Comparison of ENCODE assay signal across 8 mouse cellular contexts in the genomic region with DNA sequence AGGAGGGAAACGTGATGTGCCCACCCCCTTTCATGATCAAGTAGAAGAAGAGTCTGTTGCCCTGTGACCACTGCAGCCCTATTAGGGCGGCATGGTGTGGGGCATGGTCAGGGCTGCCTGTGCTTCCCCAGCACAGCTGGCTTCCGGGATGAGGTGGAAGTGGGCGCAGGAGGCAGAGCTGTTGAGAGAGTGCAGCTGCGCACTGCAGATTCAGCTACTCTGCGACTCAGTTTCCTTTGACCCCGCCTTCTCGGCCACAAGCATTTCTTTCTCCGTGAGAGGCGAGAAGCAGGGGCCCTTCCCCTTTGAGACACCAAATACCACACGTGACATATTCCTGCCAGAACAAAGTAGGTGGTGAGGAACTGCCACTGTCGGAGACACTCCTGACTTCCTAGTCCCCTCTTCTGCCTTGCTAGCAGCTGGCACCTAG. TPM values are rescaled to one million over a fixed set of nuclear protein-coding genes. Genes with fewer than 3 reads are reported as not detected.
A peak's percentile ranks its signal among the peaks of the same experiment; 100 is the strongest.
DNase-seq lines count a peak whose midpoint lies in the region; ATAC-seq lines count a peak whose summit lies in the region.

No protein-coding gene starts in this region.

- H3K9ac ChIP-seq in embryonic facial prominence, embryonic 14.5 days (ENCODE audit: low read depth, low read length), result peak overlapping the region; percentile 44
- H3K9ac ChIP-seq in heart, embryonic 15.5 days, result 0 out of 2 replicates have a peak overlapping the region, but pooled peaks have one; percentile 32
- 0 out of 2 replicates have a peak overlapping the region, but pooled peaks have one; percentile 14 for H3K9ac ChIP-seq in lung, embryonic 15.5 days
- peak overlapping the region; percentile 37; the same call in 1 of the 2 replicates for H3K9ac ChIP-seq in neural tube, embryonic 14.5 days (replicated peaks; ENCODE audit: low read depth, low read length)

- H3K4me2 ChIP-seq in embryonic facial prominence, embryonic 14.5 days (ENCODE audit: low read depth, low read length), result peak overlapping the region; percentile 56
- H3K4me2 ChIP-seq in heart, embryonic 15.5 days, result peak overlapping the region; percentile 77
- H3K4me2 ChIP-seq in lung, embryonic 15.5 days, result peak overlapping the region; percentile 62
- H3K4me2 ChIP-seq in neural tube, embryonic 14.5 days (ENCODE audit: low read depth, low read length), result peak overlapping the region; percentile 47

- peak; percentile 31 for DNase-seq in adrenal gland, adult 2 months
- DNase-seq in adrenal gland, postnatal 4 days (ENCODE audit: low spot score in 2 of 2), result no peak
- DNase-seq in embryonic facial prominence, embryonic 14.5 days (ENCODE audit: low spot score), result peak; percentile 90
- DNase-seq in kidney, postnatal 10 days, result peak; percentile 42
- peak; percentile 91 for DNase-seq in thymus, postnatal 14 days

- no peaks in the 10 kb centered on the region for H3K27me3 ChIP-seq in embryonic facial prominence, embryonic 14.5 days (replicated peaks; ENCODE audit: control insufficient read depth, insufficient read depth, low read length)
- H3K27me3 ChIP-seq in heart, embryonic 15.5 days, result no peaks in the 10 kb centered on the region
- no peaks in the 10 kb centered on the region for H3K27me3 ChIP-seq in lung, embryonic 15.5 days
- no peaks in the 10 kb centered on the region for H3K27me3 ChIP-seq in neural tube, embryonic 14.5 days (ENCODE audit: control insufficient read depth, insufficient read depth, low read length)

- no peaks in the 10 kb centered on the region for H3K9me3 ChIP-seq in embryonic facial prominence, embryonic 14.5 days (ENCODE audit: control insufficient read depth, low read length)
- no peaks in the 10 kb centered on the region for H3K9me3 ChIP-seq in heart, embryonic 15.5 days (replicated peaks)
- no peaks in the 10 kb centered on the region for H3K9me3 ChIP-seq in lung, embryonic 15.5 days
- H3K9me3 ChIP-seq in neural tube, embryonic 14.5 days (ENCODE audit: control insufficient read depth, low read length), result no peaks in the 10 kb centered on the region

- peak overlapping the region; percentile 26 for H3K4me3 ChIP-seq in embryonic facial prominence, embryonic 14.5 days (ENCODE audit: low read depth, low read length)
- H3K4me3 ChIP-seq in heart, embryonic 15.5 days, result peak overlapping the region; percentile 41
- peak overlapping the region; percentile 30 for H3K4me3 ChIP-seq in lung, embryonic 15.5 days
- peak overlapping the region; percentile 22; the same call in 1 of the 2 replicates for H3K4me3 ChIP-seq in neural tube, embryonic 14.5 days (ENCODE audit: low read depth, low read length)

- 3% methylated on average over 12 of the region's 12 CpGs for WGBS in embryonic facial prominence, embryonic 14.5 days
- 2% methylated on average over 12 of the region's 12 CpGs for WGBS in heart, embryonic 15.5 days
- 3% methylated on average over 12 of the region's 12 CpGs for WGBS in lung, embryonic 15.5 days
- 7% methylated on average over 12 of the region's 12 CpGs for WGBS in neural tube, embryonic 14.5 days

- peak overlapping the region; percentile 73 for H3K27ac ChIP-seq in embryonic facial prominence, embryonic 14.5 days (replicated peaks; ENCODE audit: low read depth, low read length)
- peak overlapping the region; percentile 55; the same call in 1 of the 2 replicates for H3K27ac ChIP-seq in heart, embryonic 15.5 days
- H3K27ac ChIP-seq in lung, embryonic 15.5 days, result peak overlapping the region; percentile 63
- H3K27ac ChIP-seq in neural tube, embryonic 14.5 days (ENCODE audit: low read depth, low read length), result no peak overlapping the region

- H3K36me3 ChIP-seq in embryonic facial prominence, embryonic 14.5 days (ENCODE audit: control insufficient read depth, insufficient read depth, low read length), result no peaks in the 10 kb centered on the region
- H3K36me3 ChIP-seq in heart, embryonic 15.5 days, result no peaks in the 10 kb centered on the region
- no peaks in the 10 kb centered on the region for H3K36me3 ChIP-seq in lung, embryonic 15.5 days
- no peaks in the 10 kb centered on the region for H3K36me3 ChIP-seq in neural tube, embryonic 14.5 days (ENCODE audit: control insufficient read depth, insufficient read depth, low read length)

- peaks cover 7% of the 10 kb centered on the region; the same call in 1 of the 2 replicates for H3K4me1 ChIP-seq in embryonic facial prominence, embryonic 14.5 days (ENCODE audit: control insufficient read depth, insufficient read depth, low read length)
- H3K4me1 ChIP-seq in heart, embryonic 15.5 days (replicated peaks), result peaks cover 17% of the 10 kb centered on the region
- peaks cover 9% of the 10 kb centered on the region for H3K4me1 ChIP-seq in lung, embryonic 15.5 days
- no peaks in the 10 kb centered on the region for H3K4me1 ChIP-seq in neural tube, embryonic 14.5 days (ENCODE audit: control insufficient read depth, insufficient read depth, low read length)

- ATAC-seq in embryonic facial prominence, embryonic 14.5 days (ENCODE audit: low read depth), result peak; percentile 83
- peak; percentile 78 for ATAC-seq in heart, embryonic 15.5 days (replicated peaks; ENCODE audit: insufficient number of reproducible peaks, insufficient read depth, low FRiP score, low read depth)
- peak; percentile 86 for ATAC-seq in lung, embryonic 15.5 days (ENCODE audit: borderline replicate concordance, extremely low read depth, low FRiP score, low TSS enrichment)
- ATAC-seq in neural tube, embryonic 14.5 days (ENCODE audit: low read depth), result peak; percentile 80

RNA-seq across cellular contexts. Expression of a gene that starts 22.0 kb away (rescaled TPM):
- total RNA-seq in adrenal gland, adult 2 months (2021), result 1 to 10 TPM; 1.6 to 2.5 TPM
- 1.0 and 1.5 TPM in 2 replicates for polyA plus RNA-seq in adrenal gland, adult 2 months (2012; rRNA removed)
- total RNA-seq in adrenal gland, postnatal 4 days (2021), result 1 to 10 TPM; 2.8 to 4.3 TPM
- polyA plus RNA-seq in embryonic facial prominence, embryonic 14.5 days (2014; fragmentation: Nextera tagmentation; extraction: Ambion mirVana), result 1.1 and 1.6 TPM in 2 replicates
- 1.4 and 1.7 TPM in 2 replicates for polyA plus RNA-seq in heart, embryonic 15.5 days (2015; fragmentation: Nextera tagmentation; extraction: Ambion mirVana)
- polyA plus RNA-seq in lung, embryonic 15.5 days (2015; fragmentation: Nextera tagmentation; extraction: Ambion mirVana), result 1.2 and 1.6 TPM in 2 replicates
- 2.0 and 3.0 TPM in 2 replicates for polyA plus RNA-seq in neural tube, embryonic 14.5 days (2014; fragmentation: Nextera tagmentation; extraction: Ambion mirVana)

RNA-seq across cellular contexts. Expression of a gene that starts 22.3 kb away (rescaled TPM):
- 100 to 1,000 TPM; 691 to 855 TPM for total RNA-seq in adrenal gland, adult 2 months (2021)
- 9.6 and 15.2 TPM in 2 replicates for polyA plus RNA-seq in adrenal gland, adult 2 months (2012; rRNA removed)
- 100 to 1,000 TPM; 505 to 525 TPM for total RNA-seq in adrenal gland, postnatal 4 days (2021)
- polyA plus RNA-seq in embryonic facial prominence, embryonic 14.5 days (2014; fragmentation: Nextera tagmentation; extraction: Ambion mirVana), result 497 and 498 TPM in 2 replicates
- 398 and 406 TPM in 2 replicates for polyA plus RNA-seq in heart, embryonic 15.5 days (2015; fragmentation: Nextera tagmentation; extraction: Ambion mirVana)
- 767 and 820 TPM in 2 replicates for polyA plus RNA-seq in lung, embryonic 15.5 days (2015; fragmentation: Nextera tagmentation; extraction: Ambion mirVana)
- 246 and 273 TPM in 2 replicates for polyA plus RNA-seq in neural tube, embryonic 14.5 days (2014; fragmentation: Nextera tagmentation; extraction: Ambion mirVana)

RNA-seq across cellular contexts. Expression of a gene that starts 36.2 kb away (rescaled TPM):
- total RNA-seq in adrenal gland, adult 2 months (2021), result 10 to 100 TPM; 20.1 to 23.6 TPM
- polyA plus RNA-seq in adrenal gland, adult 2 months (2012; rRNA removed), result not detected in 2 replicates
- 1 to 10 TPM; 4.8 to 6.2 TPM for total RNA-seq in adrenal gland, postnatal 4 days (2021)
- not detected in 2 replicates for polyA plus RNA-seq in embryonic facial prominence, embryonic 14.5 days (2014; fragmentation: Nextera tagmentation; extraction: Ambion mirVana)
- polyA plus RNA-seq in heart, embryonic 15.5 days (2015; fragmentation: Nextera tagmentation; extraction: Ambion mirVana), result not detected in 2 replicates
- not detected in 2 replicates for polyA plus RNA-seq in lung, embryonic 15.5 days (2015; fragmentation: Nextera tagmentation; extraction: Ambion mirVana)
- polyA plus RNA-seq in neural tube, embryonic 14.5 days (2014; fragmentation: Nextera tagmentation; extraction: Ambion mirVana), result 1.9 TPM in 1 of 2 replicates, not detected in the other

RNA-seq across cellular contexts. Expression of a gene that starts 51.2 kb away (rescaled TPM):
- 10 to 100 TPM; 29.8 to 57.4 TPM for total RNA-seq in adrenal gland, adult 2 months (2021)
- 29.0 and 30.2 TPM in 2 replicates for polyA plus RNA-seq in adrenal gland, adult 2 months (2012; rRNA removed)
- total RNA-seq in adrenal gland, postnatal 4 days (2021), result 10 to 100 TPM; 23.4 to 25.5 TPM
- 2.3 TPM in 2 replicates for polyA plus RNA-seq in embryonic facial prominence, embryonic 14.5 days (2014; fragmentation: Nextera tagmentation; extraction: Ambion mirVana)
- polyA plus RNA-seq in heart, embryonic 15.5 days (2015; fragmentation: Nextera tagmentation; extraction: Ambion mirVana), result 3.2 and 3.4 TPM in 2 replicates
- polyA plus RNA-seq in lung, embryonic 15.5 days (2015; fragmentation: Nextera tagmentation; extraction: Ambion mirVana), result 1.4 and 1.5 TPM in 2 replicates
- 14.9 and 15.8 TPM in 2 replicates for polyA plus RNA-seq in neural tube, embryonic 14.5 days (2014; fragmentation: Nextera tagmentation; extraction: Ambion mirVana)

Comparison
In these comparisons a context has a peak if more than half of its experiments do, and no peak if none do; other contexts are left out.
1. DNase-seq: peak in adrenal gland, adult 2 months (single experiment), embryonic facial prominence, embryonic 14.5 days (single experiment), kidney, postnatal 10 days (single experiment) and thymus, postnatal 14 days (single experiment); none in adrenal gland, postnatal 4 days (0 of 2).
2. RNA of a gene that starts 22.3 kb away (polyA plus RNA-seq): 767 to 820 TPM in lung, embryonic 15.5 days, 497 to 498 TPM in embryonic facial prominence, embryonic 14.5 days, 398 to 406 TPM in heart, embryonic 15.5 days and 246 to 273 TPM in neural tube, embryonic 14.5 days; 9.6 to 15.2 TPM in adrenal gland, adult 2 months; every median in the first group is over 10 times any median in the second.
3. Peak in every context shown above with its lines, with median percentiles within 50 percentile points of each other: ATAC-seq, H3K4me2 ChIP-seq, H3K4me3 ChIP-seq and H3K9ac ChIP-seq.